Mouse (Mus musculus) left cerebral cortex, adult 2 months (tissue): ENCODE measurements around the gene Rpl7a. TPM values are rescaled to one million over a fixed set of nuclear protein-coding genes. Genes with fewer than 3 reads are reported as not detected.

Source experiments
- DNase-seq, 2 experiments: peaks; one replicate each; pipeline ENCODE4 v3.0.0; 2021 to 2022; ENCODE audit warnings: low spot score in 2 of 2, mixed read lengths in 1 of 2; ENCODE audit errors: extremely low spot score in 1 of 2
- H3K27ac ChIP-seq: fragments of 200-600 bp; 2 replicates; pipeline ENCODE4 v1.8.1; 2022
- H3K4me3 ChIP-seq: fragments of 200-600 bp; 2 replicates; pipeline ENCODE4 v1.8.1; 2022
- CTCF ChIP-seq: fragments of 200-600 bp; IDR thresholded peaks from 2 replicates; pipeline ENCODE4 v1.8.1; 2022; ENCODE audit warnings: antibody characterized with exemption, mild to moderate bottlenecking, moderate library complexity
- intact Hi-C: fragments of 180-260 bp; cut with DNase I; formaldehyde crosslinking; loops from one replicate; pipeline ENCODE4 v1.15.1; 2025
- total RNA-seq, 2 experiments: library from RNA; stranded (reverse); gene quantifications; 2 replicates each; pipeline ENCODE4 v1.2.3; 2021

The Rpl7a gene
- total RNA-seq, 2 experiments from 2014 or later, result 208 to 232 TPM

GRCm38 (mm10) chr2:26936425-26936824 is 25.9 kb downstream of the Rpl7a start:
- no peak for DNase-seq
- Histone ChIP-seq H3K4me3 (no peak overlapping the region), H3K27ac (no peak overlapping the region)
- no peak for TF ChIP-seq CTCF
- intact Hi-C loops, result no loop called here

- H3K4me3 ChIP-seq, result no peak overlapping the region
- intact Hi-C loops, result no loop called here
- no peak overlapping the region for H3K27ac ChIP-seq
- TF ChIP-seq CTCF, result no peak; the same call in 1 of the 2 replicates
- DNase-seq, result no peak
Observed at GRCm38 (mm10) chr2:26941539-26941938, 31.0 kb downstream of the Rpl7a start.

- DNase-seq, result no peak
- no peak overlapping the region for H3K27ac ChIP-seq
- no peak for TF ChIP-seq CTCF
- intact Hi-C loops, result no loop called here
- H3K4me3 ChIP-seq, result no peak overlapping the region
Observed at GRCm38 (mm10) chr2:26943253-26943652, 32.7 kb downstream of the Rpl7a start.

- no peak for TF ChIP-seq CTCF
- Histone ChIP-seq H3K27ac (no peak overlapping the region), H3K4me3 (no peak overlapping the region)
- intact Hi-C loops, result no loop called here
- DNase-seq, result no peak
Observed at GRCm38 (mm10) chr2:26950411-26950810, 39.8 kb downstream of the Rpl7a start.

- no peak for TF ChIP-seq CTCF
- intact Hi-C loops, result no loop called here
- DNase-seq, result no peak
- no peak overlapping the region for H3K4me3 ChIP-seq
- H3K27ac ChIP-seq, result no peak overlapping the region
Observed at GRCm38 (mm10) chr2:26951346-26951905, 40.9 kb downstream of the Rpl7a start.

- H3K4me3 ChIP-seq, result no peak overlapping the region
- no peak for TF ChIP-seq CTCF
- DNase-seq, result no peak
- intact Hi-C loops, result no loop called here
- H3K27ac ChIP-seq, result no peak overlapping the region
Observed at GRCm38 (mm10) chr2:26952193-26952592, 41.6 kb downstream of the Rpl7a start.

GRCm38 (mm10) chr2:26952866-26953265 is 42.3 kb downstream of the Rpl7a start:
- TF ChIP-seq CTCF, result no peak
- Histone ChIP-seq H3K4me3 (no peak overlapping the region), H3K27ac (no peak overlapping the region)
- no peak for DNase-seq
- intact Hi-C loops, result no loop called here

GRCm38 (mm10) chr2:26954735-26955395 is 44.3 kb downstream of the Rpl7a start:
- no peak for TF ChIP-seq CTCF

GRCm38 (mm10) chr2:26956811-26957487 is 46.4 kb downstream of the Rpl7a start:
- intact Hi-C loops, result no loop called here
- Histone ChIP-seq H3K4me3 (no peak overlapping the region), H3K27ac (no peak overlapping the region)
- DNase-seq, result no peak
- no peak for TF ChIP-seq CTCF

More at GRCm38 (mm10) chr2:26954735-26955395, 44.3 kb downstream of the Rpl7a start:
- no peak overlapping the region for H3K27ac ChIP-seq
- DNase-seq, result no peak
- intact Hi-C loops, result no loop called here
- no peak overlapping the region for H3K4me3 ChIP-seq

GRCm38 (mm10) chr2:26957488-26957859 is 46.9 kb downstream of the Rpl7a start:
- DNase-seq, result no peak
- no peak overlapping the region for H3K27ac ChIP-seq
- no peak for TF ChIP-seq CTCF
- intact Hi-C loops, result no loop called here
- no peak overlapping the region for H3K4me3 ChIP-seq

GRCm38 (mm10) chr2:26960756-26961155 is 50.2 kb downstream of the Rpl7a start:
- Histone ChIP-seq H3K4me3 (no peak overlapping the region), H3K27ac (no peak overlapping the region)
- intact Hi-C loops, result no loop called here
- DNase-seq, result no peak
- peak; percentile 33; the same call in 1 of the 2 replicates for TF ChIP-seq CTCF

Other genes with a start within 250 kb of the Rpl7a start
- gene Lcn4, start 239.5 kb upstream of the Rpl7a start, total RNA-seq, result not detected
- not detected for gene Abo, start 45.8 kb upstream of the Rpl7a start, total RNA-seq
- gene Surf6, start 7.9 kb upstream of the Rpl7a start, total RNA-seq, result 10 to 100 TPM; 25.4 to 27.3 TPM
- 10 to 100 TPM; 44.5 to 46.6 TPM for gene Med22, start 87 bp upstream of the Rpl7a start, total RNA-seq
- gene Surf2, start 5.6 kb downstream of the Rpl7a start, total RNA-seq, result 10 to 100 TPM; 37.8 to 37.9 TPM
- gene Surf1, start 5.8 kb downstream of the Rpl7a start, total RNA-seq, result 10 to 100 TPM; 96.6 to 97.2 TPM
- gene Surf4, start 23.2 kb downstream of the Rpl7a start, total RNA-seq, result 10 to 100 TPM; 46.6 to 50.0 TPM
- gene Stkld1, start 23.3 kb downstream of the Rpl7a start, total RNA-seq, result under 1 TPM in 1 of 2 experiments, not detected in 1; 0.37 TPM
- 10 to 100 TPM; 60.1 to 69.6 TPM for gene Rexo4, start 53.6 kb downstream of the Rpl7a start, total RNA-seq
- gene Adamts13, start 62.7 kb downstream of the Rpl7a start, total RNA-seq, result 1 to 10 TPM; 1.8 to 2.3 TPM
- 10 to 100 TPM; 46.3 to 48.2 TPM for gene Cacfd1, start 99.2 kb downstream of the Rpl7a start, total RNA-seq
- gene Slc2a6, start 117.2 kb downstream of the Rpl7a start, total RNA-seq, result 10 to 100 TPM; 28.9 to 29.1 TPM
- gene Mymk, start 161.4 kb downstream of the Rpl7a start, total RNA-seq, result under 1 TPM in 1 of 2 experiments, not detected in 1; 0.75 TPM
- gene Adamtsl2, start 168.6 kb downstream of the Rpl7a start, total RNA-seq, result 10 to 100 TPM; 16.2 to 21.4 TPM
- gene Fam163b, start 231.7 kb downstream of the Rpl7a start, total RNA-seq, result 100 to 1,000 TPM; 103 to 109 TPM